Mouse (Mus musculus) regulatory T cell (primary cell): Measurements from ENCODE around the gene Fam193a.

Source experiments
- in situ Hi-C: fragments of 300-600 bp; cut with MboI, MseI; formaldehyde crosslinking; loops from one replicate; pipeline ENCODE4 v1.15.1; 2025; ENCODE audit warnings: high pct_unique_total_duplicates

The Fam193a gene

GRCm38 (mm10) chr5:34461294-34461693, 91.6 kb downstream of the Fam193a start:
- in situ Hi-C loops = no loop called here

DNA sequence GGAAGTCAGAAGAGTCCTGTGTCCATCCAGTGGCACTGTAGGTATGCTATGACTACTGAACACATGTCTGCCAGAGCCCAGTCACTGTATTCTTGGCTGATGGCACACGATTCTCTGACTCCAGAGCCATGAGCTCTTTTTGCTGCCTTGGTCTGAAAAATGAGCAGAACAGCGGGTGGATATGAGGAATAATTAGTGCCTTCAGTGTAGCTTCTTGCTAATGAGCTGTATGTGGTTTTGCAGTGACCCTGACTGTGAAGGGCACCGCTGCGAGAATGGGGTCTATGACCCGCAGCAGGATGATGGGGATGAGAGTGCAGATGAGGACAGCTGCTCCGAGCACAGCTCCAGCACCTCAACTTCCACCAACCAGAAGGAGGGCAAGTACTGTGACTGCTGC, 92.1 kb downstream of the Fam193a start:
- in situ Hi-C loops = no loop called here

DNA sequence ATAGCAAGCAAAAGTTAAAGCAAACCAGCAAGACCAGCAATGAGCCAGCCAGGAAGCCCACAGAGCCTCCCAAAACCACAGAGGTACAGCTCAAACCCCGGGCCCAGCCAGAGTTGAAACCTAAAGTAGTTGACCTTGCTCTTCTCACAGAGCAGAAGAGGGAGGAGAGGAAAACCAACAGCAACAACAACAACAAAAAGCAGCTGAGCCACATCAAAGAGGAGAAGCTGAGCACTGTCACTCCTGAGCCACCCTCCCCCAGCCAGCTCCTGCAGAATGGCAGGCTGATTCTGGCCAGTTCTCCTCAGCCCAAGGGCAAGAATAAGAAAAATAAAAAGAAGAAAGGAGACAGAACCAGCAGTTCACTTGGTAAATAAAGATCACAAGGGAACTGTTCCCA, 96.3 kb downstream of the Fam193a start:
- in situ Hi-C loops = no loop called here

- in situ Hi-C loops = no loop called here
Measured at GRCm38 (mm10) chr5:34466648-34467047, 96.9 kb downstream of the Fam193a start.

DNA sequence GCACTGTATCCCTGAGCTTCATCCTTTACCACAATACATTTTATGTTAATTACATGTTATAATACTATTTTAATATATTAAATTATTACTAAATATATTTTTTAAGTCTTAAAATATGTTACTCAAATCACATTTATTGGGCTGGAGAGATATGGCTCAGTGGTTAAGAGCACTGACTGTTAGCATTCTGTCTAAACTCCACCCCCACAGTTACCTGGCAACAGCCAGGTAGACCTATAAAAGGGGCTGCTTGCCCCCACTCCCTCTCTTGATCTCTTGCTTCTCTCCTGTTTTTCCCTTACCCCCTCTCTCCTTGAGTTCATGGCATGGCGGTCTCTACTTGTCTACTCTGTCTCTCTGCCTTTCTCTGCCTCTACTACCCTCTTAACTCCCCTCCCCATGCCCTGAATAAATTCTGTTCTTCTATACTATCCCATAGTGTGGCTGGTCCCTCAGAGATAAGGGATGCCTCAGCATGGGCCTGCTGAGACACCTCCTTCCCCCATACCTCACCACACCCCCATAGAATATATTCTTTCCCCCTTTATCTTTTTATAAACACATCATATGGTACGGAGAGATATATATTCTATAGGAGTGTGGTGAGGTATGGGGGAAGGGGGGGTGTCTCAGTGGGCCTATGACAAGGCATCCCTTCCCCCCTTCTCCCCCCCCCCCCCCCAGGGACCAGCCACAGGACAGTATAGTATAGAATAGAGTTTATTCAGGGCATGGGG, 98.5 kb downstream of the Fam193a start:
- in situ Hi-C loops = no loop called here

DNA sequence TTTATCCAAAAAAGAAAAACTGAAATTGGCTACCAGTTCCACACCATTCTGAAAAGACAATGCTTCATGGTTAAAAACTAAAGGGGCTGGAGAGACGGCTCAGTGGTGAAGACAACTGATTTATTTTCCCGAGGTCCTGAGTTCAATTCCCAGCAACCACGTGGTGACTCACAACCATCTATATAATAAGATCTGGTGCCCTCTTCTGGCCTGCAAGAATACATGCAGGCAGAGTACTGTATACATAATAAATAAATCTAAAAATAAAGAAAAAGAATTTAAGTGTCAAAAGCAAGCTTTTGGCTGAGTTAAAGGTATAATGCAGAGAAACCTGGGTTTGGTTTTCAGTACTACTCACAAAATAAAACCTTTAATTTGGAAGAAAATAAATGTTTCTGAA, 111.2 kb downstream of the Fam193a start:
- in situ Hi-C loops = no loop called here

DNA sequence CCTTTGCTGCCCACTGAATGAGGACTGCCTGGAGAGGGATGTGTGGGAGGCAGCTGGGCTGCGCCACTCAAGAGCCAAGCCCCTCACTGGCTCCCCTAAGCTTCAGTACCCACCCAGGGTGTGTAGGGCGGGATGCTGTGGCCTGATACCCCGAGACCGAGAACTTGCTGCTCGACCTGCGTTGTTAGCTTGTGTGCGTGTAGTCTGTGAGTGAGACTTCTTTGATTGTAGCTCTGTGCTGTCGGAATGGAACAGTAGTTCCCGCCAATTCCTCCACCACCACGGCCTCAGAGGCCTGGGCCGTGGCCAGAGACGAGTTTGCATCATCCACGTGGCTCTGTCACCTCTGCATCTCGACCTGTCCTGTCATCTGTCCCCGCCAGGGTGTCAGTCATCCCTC, 116.0 kb downstream of the Fam193a start:
- in situ Hi-C loops = no loop called here

DNA sequence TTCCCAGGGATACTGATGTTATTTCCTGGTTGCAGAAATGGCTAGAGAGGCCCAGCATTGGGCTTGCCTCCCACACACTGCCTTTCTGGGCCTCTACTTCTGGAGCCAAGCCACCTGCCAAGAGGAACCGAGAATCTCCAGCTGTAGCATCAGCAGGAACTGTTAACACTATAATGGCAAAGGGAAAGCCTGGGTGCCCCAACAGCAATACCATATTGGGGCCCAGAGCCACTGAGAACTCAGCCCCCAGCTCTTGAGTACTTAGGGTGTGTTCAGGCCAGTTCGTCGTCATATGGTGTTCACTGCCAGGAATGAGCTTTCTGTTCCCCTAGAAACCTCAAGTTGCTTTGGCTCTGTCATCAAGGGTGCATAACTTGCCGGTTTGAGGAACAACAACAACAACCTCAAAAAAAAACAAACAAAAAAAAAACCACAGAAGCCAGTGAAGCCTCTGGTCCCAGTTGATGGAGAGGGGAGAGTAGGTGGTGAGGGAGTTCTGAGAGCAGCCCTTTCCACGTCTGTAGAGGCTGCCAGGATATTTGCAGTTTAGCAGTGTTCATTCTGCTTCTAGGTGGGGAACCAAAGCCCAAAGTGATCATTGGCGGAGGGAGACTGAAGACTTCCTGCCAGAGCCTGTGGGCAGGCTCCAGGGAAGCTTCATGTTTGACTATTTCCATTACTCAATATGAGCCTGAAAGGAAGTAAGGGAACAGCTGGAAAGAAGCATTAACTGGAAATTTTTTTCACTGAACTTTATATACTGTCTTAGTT, 117.8 kb downstream of the Fam193a start:
- in situ Hi-C loops = no loop called here

DNA sequence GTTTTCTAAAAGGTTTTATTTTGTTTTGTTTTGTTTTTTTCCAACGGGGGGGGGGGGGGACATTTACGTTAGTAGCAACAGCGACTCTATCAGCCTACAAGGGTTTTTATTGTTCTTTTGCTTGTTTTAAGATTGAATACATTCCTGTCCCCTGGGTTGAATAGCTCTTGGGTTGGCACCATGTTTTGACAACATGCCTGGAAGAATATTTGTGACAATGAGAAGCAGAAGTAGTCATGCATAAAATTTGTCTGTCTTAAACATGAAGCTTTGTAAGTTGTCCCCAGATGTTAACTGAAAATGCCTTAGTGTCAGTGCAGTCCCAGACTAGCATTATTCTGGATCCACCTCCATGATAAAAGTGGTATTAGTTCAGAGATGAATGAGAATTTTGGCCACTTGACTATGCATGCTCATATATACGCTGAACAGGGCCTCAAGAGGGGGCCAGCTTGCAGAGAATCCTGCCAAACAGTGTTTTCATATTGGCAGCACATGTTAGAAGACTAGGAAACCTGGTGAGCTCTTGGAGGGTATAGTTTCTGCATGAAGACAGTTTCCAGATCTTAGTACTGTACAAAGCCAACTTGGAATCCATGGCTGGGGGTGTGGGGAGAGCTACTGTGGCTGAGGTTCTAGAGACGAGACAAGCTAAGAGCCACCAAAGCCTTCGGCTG, 119.1 kb downstream of the Fam193a start:
- in situ Hi-C loops = no loop called here

DNA sequence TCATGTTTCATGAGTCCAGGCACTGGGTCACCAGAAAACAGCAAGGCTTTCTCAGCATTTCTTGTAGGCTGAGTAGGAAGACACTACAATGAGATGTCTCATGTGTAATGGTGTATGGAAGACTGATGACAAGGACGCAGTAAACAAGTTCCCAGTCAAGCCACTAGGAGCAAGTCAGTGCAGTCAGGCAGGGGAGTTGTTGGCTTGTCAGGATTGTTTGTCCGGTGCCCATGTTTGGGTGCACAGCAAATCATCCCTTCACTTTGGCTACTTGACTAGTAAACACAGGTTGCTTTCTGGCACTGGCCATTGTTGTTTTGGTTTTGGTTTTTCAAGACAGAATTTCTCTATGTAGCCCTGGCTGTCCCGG, 119.7 kb downstream of the Fam193a start:
- in situ Hi-C loops = no loop called here

GRCm38 (mm10) chr5:34496745-34497144, 127.0 kb downstream of the Fam193a start:
- in situ Hi-C loops = no loop called here

- in situ Hi-C loops = no loop called here
Measured at GRCm38 (mm10) chr5:34500886-34501285, 131.2 kb downstream of the Fam193a start.

GRCm38 (mm10) chr5:34501588-34501987, 131.9 kb downstream of the Fam193a start:
- in situ Hi-C loops = no loop called here

- in situ Hi-C loops = no loop called here
Measured at GRCm38 (mm10) chr5:34502411-34502810, 132.7 kb downstream of the Fam193a start.

- in situ Hi-C loops = no loop called here
Measured at GRCm38 (mm10) chr5:34502821-34503220, 133.1 kb downstream of the Fam193a start.

GRCm38 (mm10) chr5:34512486-34512885, 142.8 kb downstream of the Fam193a start:
- in situ Hi-C loops = loop anchor here (10.0 kb wide), 1 partner anchor 1862 kb away; no protein-coding TSS in a partner anchor

DNA sequence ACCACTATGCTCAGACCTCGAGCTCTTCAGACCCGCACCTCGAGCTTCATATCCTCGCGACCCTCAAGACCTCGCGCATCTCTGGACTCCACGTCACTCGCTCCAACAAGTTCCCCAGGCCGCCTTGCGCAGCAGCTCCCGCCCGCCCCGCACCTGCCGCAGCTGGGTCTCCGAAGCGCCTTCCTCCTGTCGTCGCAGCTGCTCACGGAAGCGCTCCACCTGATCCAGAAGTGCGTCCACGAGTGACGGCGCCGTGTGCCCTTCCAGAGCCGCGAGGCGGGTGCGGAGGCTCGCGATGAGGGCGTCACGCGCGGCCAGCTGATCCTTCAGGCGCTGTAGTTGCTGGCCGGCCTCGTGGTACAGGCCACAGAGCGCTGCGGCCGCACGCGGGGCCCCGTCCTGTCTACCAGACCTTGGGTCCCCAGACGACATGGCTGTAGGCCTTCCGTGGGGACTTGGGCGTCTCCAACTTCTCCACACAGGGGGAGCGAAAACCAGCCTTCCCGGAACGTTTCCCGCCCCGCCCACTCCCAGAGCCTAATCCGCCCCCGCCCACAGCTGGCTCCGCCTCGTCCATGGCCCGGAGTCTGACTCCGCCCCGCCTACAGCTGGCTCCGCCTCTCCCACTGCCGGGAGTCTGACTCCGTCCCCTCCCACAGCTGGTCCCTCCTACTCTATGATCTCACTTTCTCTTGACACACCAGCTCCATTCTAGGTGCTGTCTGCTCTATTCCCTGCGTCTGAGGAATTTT, 143.9 kb downstream of the Fam193a start, which contains the start of gene Tnip2:
Gene Tnip2 (minus strand): TSS at position 526 of the 752 bp plus-strand sequence.
- in situ Hi-C loops = loop anchor here (10.0 kb wide), 1 partner anchor 1861 kb away; no protein-coding TSS in a partner anchor

DNA sequence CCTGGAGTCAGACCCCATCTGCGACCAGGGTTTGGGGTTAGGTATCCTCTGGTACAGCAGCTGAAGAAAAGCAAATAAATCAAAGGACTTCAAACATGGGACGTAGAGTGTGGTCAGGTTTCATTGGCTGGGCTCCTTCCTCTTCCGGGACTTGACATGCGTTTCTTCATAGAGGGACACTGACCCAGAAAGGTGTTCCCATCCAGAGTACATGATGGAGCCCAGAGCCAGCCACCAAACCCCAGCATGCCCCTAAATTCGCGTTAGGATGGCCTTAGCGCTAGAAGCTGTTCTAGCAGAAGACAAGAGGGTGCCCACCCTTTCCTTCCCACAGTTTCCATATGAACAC, 144.5 kb downstream of the Fam193a start:
- in situ Hi-C loops = loop anchor here (10.0 kb wide), 1 partner anchor 1861 kb away; no protein-coding TSS in a partner anchor

- in situ Hi-C loops = loop anchor here (10.0 kb wide), 1 partner anchor 1860 kb away; no protein-coding TSS in a partner anchor
Measured at GRCm38 (mm10) chr5:34515096-34515495, 145.4 kb downstream of the Fam193a start.

DNA sequence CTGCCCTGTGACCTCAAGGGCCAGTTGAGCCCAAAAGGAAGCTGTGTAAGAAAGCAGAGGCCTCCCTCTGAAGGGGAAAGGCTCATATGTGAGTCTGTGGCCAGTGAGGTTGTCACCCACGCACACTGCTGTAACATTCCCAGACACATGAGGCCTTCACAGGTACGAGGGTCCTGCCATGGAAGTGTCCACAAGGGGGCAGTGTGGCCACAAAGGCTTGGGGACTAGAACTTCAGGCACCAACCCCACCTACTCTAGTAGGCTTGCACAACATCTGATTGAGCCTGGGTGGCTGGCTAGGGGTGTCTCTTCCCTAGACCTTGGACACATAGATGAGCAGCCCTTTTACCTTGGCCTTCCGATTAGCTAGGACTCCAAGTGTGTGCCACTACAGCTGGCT, 148.2 kb downstream of the Fam193a start:
- in situ Hi-C loops = loop anchor here (10.0 kb wide), 1 partner anchor 1857 kb away; no protein-coding TSS in a partner anchor

- in situ Hi-C loops = loop anchor here (10.0 kb wide), 1 partner anchor 1855 kb away; no protein-coding TSS in a partner anchor
Measured at GRCm38 (mm10) chr5:34519389-34519910, 149.7 kb downstream of the Fam193a start.
